Mouse (Mus musculus) retina, postnatal 7 days (tissue): ENCODE measurements at regions not wholly inside any gene's neighbourhood (a gene's known extent, or its start where the extent isn't known, plus 50 kb on each side); places are given as distances from the start of the nearest gene placed in this dataset.

ENCODE experiments used
- DNase-seq: peaks from one replicate; pipeline ENCODE4 v3.0.0-alpha.2; 2012; ENCODE audit warnings: low read depth, low spot score

- DNase-seq = no peak
Observed at GRCm38 (mm10) chr8:10825192-10825926, 182.9 kb downstream of the Irs2 start.

DNA sequence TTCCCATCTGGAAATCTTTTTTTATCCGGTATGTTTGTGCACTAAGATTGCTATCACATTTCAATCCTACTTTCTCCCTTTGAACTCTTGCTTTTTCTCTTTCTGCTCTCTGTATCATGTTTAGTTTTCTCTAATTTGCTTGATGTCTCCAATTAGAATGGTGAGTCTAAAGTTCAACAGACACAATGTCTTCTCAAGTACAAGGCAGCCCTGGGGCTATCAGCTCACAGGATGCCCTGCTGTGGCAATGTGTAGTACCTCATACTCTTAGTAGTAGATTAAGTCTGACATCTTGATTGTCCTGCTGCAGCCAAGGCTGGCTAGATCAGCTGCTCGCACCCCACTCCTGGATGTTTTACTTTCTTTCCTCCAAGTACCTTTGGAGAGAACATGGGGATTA is 186.4 kb downstream of the Irs2 start:
- DNase-seq = no peak

DNA sequence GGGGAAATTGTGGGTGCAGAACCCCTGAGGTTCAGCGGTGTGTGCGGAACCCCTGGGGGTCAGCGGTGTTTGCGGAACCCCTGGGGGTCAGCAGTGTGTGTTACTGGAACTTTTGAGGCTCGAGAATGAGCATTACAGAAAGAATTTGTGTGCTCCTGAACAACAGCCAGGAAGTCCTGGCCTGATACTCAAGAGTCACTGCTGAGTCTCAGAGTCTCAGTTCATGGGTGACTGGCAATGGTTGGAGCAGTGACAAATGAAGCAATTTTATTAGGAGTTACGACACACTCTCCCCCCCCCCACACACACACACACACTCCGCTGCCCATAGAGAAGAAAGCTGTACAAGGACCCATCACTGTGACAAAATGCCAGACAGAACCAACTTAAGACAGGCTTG is 193.8 kb downstream of the Irs2 start:
- no peak for DNase-seq

DNA sequence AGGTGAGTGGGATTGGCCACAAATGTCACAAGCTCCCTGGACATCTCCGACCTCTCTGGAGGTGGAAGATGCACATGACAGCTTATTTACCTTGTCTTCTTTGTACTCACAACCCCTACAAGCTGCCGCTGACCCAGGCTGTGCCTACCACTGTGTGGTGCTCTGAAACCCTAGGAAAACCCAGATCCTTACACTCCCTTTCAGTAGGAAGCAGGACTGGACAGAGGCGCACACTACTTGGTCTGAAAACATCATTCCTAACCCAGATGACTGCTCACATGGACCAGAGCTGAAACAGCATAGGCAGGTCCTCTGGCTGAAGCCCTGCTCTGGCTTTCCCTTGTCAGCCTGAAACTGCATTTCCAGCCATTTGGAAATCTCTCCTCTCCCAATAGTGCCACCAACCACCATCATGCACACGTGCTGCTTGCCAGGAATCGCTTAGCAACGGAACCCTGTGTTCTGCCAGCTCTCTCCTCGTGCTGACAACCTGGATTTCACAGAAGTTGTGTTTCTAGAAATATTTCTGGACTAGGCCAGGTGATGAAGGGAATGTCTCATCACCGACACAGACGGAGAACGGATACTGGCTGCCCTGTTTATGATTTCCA is 196.1 kb downstream of the Irs2 start:
- no peak for DNase-seq

DNA sequence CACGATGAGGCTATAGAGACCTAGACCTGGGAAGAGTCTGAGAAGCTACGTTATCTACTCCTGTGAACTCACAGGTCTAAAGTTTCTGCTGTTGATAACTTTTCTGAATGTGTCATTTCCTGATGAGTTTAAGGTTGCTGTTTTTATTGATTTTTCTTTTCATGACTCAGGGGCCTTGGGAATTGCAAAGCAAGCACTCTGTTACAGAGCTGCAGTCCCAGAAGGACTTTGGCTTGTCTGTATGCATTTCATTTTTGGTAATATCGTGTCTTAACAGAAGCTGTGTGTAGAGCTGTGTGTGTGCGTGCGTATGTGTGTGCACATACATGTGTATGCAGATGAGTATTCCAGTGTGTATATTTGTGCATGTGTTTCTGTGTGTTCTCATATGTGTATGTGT is 201.2 kb downstream of the Irs2 start:
- DNase-seq = no peak

- no peak for DNase-seq
Observed at GRCm38 (mm10) chr8:10805405-10806151, 202.7 kb downstream of the Irs2 start.

- no peak for DNase-seq
Observed at GRCm38 (mm10) chr8:10804974-10805373, 203.3 kb downstream of the Irs2 start.

DNA sequence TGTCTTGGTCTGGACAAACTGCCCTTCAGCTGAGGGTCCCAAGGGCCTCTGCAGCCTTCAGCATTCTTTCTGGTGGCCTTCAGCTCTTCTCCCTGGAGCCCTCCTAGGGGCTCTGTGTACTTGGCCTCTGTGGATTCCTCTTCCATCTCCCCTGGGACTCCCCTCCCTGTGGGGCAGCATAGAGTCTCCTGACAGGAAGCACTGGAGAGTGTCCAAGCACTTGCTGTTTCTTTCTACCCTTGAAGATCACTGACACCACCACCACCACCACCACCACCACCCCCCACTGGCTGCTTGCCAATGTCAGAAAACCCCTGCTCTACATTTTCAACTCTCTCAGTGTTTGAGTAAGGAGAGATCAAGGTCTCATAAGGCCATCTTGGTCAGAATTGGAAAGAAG is 206.3 kb downstream of the Irs2 start:
- no peak for DNase-seq

GRCm38 (mm10) chr8:10801580-10801979 is 206.7 kb downstream of the Irs2 start:
- DNase-seq = no peak

- no peak for DNase-seq
Observed at GRCm38 (mm10) chr8:10798444-10798843, 209.8 kb downstream of the Irs2 start.

DNA sequence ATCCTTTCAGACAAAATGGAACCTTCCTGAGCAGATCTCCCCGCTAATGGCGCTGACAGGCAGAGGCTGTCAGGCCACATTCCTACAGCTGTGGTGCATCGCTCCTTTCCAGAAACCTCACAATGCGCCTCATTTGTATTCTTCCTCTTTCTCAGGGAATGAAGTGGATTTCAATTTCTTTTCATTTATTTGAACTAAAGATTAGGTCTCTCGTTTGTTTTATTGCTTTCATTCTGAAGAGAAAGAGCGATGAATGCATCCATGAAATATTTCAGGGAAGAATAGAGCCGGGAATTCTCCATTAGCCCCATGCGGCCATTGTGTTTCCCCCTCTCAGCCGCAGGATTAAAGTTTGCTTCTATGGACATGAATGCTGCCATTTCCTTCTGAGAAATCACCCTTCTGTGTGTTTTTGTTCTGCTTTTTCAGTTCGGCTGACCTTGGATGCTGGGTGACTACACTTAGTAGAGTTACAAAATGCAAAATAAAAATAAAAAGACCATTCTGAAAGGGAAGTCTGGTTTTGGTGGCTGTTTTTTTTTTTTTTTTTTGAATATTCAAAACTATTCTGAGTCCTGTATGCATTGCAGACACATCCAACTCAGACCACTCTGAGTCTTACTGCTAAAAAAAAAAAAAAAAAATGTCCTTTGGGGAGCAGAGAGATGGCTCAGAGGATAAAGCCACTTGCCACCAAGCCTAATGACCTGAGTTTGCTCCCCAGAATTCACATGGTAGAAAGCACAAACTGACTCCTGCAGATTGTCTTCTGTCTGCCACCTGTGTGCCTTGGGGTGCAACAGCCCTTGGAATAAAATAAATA is 213.7 kb downstream of the Irs2 start:
- DNase-seq = no peak

DNA sequence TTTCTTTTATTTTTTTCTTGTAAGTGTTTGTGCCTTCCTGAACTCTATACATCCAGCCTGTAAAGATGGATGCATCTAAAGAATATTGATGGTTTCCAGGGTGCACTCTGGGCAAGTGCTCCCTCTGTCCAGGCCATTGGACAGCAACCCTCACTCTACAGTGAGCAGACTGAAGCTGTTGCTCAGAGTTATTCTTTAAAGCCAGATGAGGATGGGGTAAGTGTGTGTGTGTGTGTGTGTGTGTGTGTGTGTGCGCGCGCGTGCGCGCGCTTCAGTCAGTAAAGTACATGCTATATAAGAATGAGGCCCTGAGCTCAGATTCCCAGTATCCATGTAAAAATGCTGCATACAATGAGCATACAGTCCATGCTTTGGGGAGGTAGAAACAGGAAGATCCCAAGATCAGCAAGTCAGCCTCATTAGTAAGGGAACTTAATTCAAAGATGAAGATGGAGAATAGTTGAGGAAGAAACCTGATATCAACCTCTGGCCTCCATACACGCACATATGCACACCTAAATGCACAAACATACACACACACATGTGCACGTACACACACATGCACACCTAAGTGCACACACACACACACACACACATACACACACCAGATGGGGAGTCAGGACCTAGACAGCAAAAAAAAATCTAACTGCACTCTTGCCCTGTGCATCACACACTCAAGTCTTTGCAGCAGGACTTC is 214.4 kb downstream of the Irs2 start:
- no peak for DNase-seq

DNA sequence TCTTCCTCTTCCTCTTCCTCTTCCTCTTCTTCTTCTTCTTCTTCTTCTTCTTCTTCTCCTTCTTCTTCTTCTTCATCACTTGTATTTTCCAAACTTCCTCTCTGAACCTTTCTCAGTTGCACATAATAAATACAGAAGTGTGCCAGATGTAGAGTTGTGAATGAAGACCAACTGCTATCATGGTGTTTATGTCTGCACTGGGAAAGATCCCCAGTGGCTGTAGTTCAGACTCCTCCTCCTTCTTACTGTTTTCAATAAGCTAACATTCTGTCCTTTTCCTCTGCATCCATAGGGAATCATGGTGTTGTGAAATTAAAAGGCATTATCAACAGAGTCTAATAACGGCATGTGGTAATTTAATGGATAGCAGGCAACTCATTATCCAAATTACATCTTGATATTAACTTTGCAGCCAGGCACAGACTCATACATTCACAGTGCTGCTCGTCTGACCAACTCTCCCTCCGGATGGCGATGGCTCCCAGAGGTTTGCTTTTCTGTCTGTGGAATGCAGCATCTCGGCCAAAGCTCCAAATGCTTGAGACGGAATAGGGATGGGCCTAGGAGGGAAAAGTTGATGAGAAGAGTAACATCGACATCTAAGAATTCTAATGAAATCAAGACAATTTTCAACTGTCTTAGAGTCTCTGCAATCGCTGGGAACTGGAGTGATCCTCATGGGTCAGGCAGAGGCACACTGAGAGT is 219.6 kb downstream of the Irs2 start:
- no peak for DNase-seq

DNA sequence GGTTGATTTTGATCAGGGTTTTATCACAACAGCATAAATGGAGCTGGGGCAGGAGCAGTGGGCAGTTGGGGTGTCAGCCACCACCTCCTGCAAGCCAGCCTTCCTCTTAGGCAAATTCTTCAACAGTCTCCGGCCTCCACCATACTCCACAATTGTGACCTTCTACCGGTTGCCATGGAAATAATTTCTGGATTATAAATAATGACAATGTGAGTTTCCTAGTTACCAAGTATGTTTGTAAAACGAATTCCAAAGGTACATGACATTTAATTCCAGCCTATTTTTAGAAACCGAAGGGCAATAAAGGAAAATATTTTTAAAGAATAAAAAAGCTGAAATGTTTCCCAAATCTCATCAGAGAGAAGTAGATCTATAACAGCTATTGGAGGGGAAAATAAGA is 222.5 kb downstream of the Irs2 start:
- DNase-seq = no peak

GRCm38 (mm10) chr8:10785311-10785710 is 222.9 kb downstream of the Irs2 start:
- DNase-seq = no peak

DNA sequence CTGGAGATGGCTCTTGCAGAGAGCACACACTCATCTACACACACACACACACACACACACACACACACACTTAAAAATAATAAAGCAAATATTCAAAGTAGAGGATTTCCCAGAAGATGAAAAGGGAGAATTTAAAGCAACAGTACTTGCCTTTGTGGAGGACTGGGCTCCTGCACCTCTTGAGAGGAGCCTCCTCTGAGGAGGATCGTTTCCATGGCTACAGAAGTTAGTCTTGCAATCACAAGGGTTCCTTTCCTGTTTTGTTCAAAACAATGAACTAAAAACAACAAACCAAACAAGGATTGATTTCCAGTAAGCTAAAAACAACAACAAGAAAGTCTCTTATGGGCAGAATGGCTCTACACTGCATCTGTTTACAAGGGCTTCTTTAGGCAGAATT is 223.8 kb downstream of the Irs2 start:
- DNase-seq = no peak

DNA sequence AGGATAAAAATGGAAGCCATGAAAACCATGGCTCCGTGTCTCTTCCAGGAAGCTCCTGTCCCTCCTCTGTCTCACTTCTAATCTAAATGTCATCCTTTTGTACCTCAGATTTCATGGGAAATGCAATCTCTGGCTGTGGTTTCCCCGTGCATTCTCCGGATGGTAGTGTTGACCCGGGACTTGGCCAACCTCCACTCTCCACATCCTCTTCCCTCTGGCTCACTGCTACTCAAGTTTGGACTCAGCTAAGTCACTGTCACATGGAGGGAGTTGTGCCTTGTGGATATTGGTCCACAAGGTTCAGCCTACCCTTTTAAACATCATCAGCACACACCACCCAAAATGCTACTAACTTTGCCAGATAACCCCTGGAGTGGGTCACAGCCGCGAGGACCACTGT is 226.4 kb downstream of the Irs2 start:
- no peak for DNase-seq

- no peak for DNase-seq
Observed at GRCm38 (mm10) chr8:10779636-10780035, 228.6 kb downstream of the Irs2 start.

GRCm38 (mm10) chr8:10775202-10776010 is 232.9 kb downstream of the Irs2 start:
- DNase-seq = no peak

- DNase-seq = no peak
Observed at GRCm38 (mm10) chr8:10774778-10775177, 233.5 kb downstream of the Irs2 start.
